Mouse (Mus musculus) MN1 (cell line): ENCODE data around the gene Yy1.
A peak's percentile ranks its signal among the peaks of the same experiment; 100 is the strongest.

Source experiments
- DNase-seq: peaks from one replicate; pipeline ENCODE4 v3.0.0-alpha.2; 2016; ENCODE audit warnings: low spot score

Gene Yy1

DNA sequence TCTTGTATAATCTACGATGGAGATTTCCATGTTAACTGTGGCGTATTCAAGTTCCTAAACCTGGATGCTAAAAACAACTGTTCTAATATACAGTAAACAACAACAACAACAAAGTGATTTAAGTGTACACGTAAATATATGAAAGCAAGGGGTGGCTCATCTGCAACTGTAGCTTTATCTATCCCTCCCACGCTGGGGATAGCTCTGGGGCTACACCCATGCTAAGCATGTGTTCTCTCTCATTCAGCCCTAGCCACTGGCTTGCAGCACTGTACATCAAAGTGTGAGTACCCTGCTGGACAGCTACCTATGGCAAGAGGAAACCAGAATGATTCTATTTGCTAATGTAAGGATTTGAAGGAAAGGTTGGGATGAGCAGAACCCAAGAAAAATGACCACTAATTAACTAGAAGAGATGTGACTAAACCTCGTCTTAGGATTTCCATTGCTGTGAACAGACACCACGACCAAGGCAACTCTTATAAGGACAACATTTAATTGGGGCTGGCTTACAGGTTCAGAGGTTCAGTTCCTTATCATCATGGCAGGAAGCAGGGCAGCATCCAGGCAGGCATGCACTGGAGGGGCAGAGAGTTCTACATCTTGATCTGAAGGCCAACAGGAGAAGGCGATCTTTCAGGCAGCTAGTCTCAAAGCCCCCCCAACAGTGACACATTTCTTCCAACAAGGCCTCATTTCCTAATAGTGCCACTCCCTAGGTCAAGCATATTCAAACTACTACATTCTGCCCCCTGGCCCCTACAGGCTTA is 12.5 kb upstream of the Yy1 start:
- no peak for DNase-seq

DNA sequence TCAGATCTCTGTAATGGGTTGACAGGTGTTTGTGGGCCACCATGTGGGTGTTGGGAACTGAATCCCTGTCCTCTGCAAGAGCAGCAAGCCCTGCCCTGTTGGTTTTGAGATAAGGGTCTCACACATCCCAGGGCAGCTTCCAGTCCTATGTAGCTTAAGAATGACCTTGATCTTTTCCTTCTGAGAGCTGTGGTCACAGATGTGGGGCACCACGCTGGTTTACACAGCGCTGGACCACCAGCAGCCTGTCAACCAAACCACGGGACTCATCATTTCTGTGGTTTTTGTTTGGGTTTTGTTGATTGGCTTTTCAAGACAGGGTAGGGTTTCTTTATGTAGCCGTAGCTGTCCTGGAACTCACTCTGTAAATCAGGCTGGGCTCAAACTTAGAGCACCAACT is 7.6 kb upstream of the Yy1 start:
- no peak for DNase-seq

DNA sequence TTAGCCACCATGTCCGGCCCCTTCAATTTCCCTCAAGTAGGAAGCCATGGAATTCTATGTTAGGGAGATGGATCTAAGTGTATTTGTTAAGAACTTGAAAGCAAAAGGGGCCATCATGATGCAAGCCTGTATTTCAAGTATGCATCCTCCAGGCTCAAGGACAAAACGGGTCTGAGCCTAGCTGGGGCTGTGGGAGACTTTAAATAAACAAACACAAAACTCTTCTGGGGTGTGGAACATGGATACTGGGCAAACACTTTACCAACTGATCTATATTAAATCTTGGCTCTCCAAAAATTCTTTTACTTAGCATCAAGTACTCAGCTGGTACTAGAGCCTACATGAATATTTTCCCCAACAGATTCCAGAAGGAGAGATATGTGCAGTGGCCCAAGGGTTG is 5.4 kb upstream of the Yy1 start:
- DNase-seq, result no peak

DNA sequence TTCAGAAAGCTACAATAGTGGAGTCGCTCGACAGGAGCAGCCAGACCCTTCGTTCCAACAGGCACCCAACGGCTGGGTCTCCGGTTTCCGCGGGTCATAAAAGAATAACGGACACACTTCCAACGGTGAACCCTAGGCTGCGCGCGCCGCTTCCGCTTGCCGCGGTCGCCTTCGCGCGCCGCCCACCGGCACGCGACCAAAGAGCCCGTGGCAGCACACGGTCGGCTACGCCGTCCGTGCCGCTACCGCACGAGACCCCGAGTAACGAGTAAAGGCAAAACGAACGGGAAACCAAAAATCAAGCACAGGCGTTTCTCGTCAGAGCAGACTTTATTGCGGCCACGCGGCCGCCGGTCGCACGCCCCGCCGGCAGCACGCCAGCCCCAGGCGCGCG is 624 bp upstream of the Yy1 start:
- peak; percentile 76 for DNase-seq

DNA sequence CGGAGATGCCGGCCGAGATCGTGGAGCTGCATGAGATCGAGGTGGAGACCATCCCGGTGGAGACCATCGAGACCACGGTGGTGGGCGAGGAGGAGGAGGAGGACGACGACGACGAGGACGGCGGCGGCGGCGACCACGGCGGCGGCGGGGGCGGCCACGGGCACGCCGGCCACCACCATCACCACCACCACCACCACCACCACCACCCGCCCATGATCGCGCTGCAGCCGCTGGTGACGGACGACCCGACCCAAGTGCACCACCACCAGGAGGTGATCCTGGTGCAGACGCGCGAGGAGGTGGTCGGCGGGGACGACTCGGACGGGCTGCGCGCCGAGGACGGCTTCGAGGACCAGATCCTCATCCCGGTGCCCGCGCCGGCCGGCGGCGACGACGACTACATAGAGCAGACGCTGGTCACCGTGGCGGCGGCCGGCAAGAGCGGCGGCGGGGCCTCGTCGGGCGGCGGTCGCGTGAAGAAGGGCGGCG is 724 bp downstream of the Yy1 start:
- no peak for DNase-seq

DNA sequence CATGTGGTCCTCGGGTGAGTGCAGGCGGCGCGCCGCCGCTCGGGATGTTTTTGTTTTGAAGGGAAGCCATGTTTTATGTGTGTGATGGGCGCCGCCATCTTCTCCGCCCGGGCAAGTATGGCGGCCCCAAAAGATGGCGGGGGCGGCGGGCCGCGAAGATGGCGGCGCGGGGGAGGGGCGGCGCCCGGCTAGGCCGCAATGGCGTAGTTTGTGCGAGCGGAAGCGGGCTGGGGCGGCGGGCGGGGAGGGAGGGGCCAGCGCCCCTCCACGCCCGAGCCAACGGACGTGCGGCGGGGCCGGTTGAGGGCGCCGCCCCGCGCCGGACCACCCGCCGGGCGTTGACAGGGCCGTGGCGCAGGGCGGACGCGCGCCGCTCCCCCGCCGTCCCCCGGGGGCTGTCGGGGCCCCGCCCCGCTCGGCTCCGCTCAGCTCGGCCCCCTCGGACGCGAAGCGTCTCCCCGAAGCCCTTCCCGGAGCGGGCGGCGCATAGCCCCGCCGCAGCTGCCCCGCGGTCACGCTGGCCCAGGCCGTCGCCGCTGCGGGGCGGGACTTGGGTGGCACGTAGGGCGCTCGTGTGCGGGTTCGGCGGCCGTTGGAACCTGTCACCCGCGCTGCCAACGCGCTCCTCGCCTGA is 1.4 kb downstream of the Yy1 start:
- peak; percentile 73 for DNase-seq

DNA sequence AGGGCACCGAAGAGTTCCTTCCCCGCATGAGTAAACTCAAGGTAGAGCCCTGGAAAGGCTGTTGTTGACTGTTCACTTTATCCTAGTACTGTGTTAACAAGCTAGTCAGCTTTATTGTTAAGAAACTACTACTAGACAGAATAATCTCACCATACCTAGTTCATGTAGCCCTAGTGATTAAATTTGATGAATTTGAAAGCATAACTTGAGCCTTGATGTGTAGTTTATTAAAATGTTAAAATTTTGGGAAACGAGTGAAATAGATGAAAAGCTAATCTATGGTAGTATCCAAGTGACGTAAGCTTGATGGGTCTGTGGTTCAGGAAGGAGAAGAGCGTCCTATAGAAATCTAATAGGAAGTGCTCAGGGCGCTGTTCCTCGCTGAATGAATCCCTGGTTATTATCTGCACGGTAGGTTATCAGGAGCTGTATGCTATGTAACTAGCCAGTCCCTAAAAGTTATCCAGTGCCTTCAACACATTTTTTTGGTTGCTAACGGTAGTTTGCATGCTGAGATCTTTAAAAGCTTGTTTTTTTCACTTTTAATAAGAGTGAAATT is 2.3 kb downstream of the Yy1 start:
- DNase-seq, result no peak

DNA sequence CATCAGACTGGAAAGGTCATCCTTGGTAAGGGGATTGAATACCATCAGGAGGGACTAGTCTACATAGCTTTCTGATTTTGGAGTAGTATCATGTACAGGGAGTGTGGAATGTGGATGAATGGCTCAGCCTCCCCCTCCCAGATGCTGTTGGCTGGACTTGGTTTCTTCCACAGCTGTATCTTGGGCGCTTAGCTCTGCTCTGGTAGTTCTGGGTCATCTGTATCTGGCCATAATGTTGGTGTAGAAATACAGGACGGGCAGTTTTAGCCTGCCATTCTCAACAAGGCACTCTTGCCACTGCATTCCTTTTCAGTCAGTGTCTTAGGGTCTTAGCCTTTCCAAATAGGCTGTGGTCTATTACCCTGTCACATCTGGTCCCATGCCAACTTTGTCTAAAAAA is 8.8 kb downstream of the Yy1 start:
- no peak for DNase-seq

DNA sequence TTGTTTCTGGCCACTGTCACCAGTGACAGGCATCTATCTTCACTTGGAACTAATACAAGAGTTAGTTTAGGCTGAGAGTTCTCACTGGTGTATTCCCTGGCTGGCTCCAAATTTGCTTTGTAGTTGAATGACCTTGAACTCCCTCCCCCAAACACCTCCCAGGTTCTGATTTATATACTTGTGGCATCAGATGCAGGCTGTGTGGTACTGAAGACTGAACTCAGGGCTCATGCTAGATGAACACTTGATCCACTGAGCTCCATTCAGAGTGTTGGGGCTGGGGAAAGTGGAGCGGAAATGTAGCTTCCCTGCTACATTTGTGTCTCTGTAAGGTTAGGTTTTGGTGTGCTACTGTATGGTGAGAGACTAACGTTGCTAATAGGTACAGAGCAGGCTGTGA is 11.6 kb downstream of the Yy1 start:
- DNase-seq, result no peak

DNA sequence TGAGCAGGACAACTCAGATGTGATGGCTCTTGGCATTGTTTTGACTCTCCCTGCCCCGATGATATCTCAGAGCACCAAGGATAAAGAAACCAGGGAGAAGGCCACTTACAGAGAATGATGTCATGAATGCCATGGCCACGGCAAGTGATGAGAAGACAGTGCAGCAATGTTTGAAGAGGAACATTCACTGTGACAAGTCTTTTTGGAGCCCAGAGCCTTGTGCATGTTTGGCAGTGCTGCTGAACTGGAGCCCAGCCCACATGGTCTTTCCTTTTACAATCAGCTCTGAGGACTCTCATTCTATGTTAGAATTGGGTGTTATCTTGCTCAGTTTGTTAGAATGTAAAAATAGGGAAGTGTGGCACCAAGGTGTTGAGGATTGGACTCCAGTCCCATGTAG is 15.7 kb downstream of the Yy1 start:
- DNase-seq, result no peak

DNA sequence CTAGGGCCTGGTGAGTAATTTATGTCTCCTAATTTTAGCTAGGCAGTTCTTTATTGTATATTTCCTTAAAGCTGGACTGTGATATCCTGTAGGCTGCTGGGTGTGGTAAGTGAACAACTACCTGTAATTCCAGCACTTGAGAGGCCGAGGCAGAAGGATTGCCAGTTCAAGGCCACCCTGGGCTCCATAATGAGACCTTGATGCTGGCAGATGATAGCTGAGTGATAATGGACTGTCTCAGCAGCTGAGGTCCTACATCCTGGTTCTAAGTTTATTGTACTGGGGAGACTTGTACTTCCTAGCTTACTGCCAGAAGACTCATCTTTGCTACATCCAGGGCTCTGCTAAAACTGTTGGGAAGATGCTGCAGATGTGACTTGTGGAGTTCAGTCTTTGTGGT is 17.0 kb downstream of the Yy1 start:
- DNase-seq, result no peak

DNA sequence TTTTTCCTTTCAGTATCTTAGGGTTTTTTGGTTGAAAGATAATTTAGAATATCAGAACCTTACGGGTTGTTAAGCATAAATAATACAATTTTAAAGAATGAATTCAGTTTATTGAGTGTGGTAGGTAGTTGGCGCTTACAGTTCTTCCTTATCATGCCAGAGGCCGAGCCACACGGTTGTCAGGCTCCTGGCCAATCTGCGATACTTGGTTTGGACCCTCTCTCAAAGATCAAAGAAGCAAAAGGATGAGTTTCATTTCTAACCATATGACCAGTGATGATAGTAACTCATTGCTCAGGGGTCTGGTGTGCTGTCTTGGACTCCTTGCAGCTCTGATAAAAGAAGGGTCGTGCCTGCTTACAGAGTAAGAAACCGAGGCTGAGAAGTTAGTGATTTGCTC is 17.5 kb downstream of the Yy1 start:
- no peak for DNase-seq

DNA sequence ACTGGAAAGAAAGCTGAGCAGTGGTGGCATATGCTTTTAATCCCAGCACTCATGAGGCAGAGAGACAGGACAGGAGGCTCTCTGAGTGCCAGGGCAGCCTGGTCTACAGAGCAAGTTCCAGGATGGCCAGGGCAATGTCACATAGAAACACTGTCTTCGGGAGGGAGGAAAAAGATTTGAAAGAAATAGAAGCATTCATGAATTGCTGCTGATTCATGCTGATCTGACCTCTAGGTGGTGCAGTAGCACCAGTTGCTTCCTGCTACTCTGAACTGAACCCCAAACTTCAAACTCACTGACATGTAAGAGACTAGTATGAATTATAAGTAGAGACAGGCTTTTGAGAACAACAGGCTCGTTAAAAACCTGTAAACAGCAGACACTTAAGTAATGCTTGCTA is 18.4 kb downstream of the Yy1 start:
- DNase-seq, result no peak

DNA sequence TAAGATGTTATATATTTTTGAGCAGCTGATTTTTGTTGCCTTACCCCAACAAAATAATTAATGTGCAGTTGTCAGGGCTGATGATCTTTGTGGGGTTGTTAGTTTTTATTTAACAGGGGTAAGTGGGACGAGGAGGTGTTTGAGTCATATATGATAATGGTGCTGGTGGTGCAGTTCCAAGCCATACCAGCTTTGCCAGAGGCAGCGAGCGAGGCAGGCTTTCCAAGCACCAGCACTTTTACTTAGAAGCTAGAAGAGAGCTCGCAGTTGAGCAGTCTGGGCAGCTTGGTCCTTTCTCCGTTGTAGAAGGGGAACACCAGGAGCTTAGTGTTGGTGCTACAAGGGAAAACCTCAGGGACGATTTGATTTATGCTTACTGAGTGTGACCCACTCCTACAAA is 19.7 kb downstream of the Yy1 start:
- DNase-seq, result no peak

DNA sequence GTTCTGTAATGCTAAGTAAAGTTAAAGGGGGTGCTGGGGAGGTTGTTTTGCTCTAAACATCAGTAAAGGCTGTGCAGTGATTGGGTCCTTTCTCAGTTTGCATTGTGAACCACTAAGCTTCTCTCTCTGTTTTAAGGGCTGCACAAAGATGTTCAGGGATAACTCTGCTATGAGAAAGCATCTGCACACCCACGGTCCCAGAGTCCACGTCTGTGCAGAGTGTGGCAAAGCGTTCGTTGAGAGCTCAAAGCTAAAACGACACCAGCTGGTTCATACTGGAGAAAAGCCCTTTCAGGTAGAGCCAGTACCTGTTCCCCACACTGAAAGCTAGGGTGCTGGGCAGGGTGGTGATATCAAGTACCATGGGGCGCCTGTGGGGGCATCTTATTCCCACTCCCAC is 21.7 kb downstream of the Yy1 start:
- DNase-seq, result no peak

DNA sequence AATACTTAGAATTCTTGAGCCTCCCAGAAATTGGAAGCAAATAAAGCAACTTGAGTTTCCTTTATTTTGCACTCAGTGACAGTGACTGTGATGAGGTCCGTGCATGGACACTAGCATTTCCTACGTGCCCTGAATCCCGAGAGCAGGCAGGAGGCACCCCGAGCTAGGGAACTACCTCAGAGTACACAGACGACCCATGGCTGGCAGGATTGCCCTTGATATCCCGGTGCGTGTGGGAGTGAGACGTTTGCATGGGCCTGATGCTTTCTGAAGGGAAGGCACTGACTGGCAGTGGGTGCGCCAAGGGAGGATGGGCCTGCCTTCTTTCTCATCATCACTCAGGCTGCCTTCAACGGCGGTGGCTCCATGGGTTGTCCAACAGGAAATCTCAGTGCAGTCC is 23.8 kb downstream of the Yy1 start:
- DNase-seq, result no peak

DNA sequence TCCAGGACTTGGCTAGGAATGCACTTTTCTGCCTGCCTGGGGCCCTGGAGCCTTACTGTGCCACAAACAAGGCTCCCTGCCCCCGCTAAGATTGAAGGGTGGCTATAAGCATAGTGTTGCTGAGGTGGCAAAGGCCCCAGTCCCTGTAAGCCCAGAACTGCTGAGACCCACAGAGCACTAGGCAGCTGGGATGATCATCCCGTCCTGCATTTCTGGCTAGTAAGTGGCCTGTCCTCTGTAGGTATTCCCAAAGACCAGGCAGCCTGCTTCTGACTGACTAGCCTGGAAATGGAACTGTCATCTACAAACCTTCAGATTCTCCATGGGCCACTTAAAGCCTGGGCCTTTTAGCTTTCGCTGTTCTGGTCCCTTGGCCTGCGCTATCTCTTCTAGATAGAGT is 27.7 kb downstream of the Yy1 start:
- DNase-seq, result no peak

DNA sequence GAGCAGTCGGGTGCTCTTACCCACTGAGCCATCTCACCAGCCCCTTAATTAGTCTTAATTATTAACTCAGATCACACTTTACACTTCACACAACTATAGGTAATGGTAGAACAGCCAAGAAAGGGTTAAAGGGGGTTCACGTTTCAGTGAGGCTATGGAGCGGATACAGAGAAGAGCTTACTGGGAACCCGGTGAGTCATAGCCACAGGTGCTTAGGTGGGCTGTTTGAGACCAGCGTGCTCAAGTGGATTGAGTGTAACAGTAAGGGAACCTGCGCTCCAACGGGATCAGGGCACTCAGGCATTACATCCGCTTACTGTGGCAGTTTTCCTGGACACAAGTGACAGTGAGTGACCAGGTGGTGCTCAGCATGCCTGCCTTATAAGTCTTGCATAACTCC is 30.3 kb downstream of the Yy1 start:
- no peak for DNase-seq

DNA sequence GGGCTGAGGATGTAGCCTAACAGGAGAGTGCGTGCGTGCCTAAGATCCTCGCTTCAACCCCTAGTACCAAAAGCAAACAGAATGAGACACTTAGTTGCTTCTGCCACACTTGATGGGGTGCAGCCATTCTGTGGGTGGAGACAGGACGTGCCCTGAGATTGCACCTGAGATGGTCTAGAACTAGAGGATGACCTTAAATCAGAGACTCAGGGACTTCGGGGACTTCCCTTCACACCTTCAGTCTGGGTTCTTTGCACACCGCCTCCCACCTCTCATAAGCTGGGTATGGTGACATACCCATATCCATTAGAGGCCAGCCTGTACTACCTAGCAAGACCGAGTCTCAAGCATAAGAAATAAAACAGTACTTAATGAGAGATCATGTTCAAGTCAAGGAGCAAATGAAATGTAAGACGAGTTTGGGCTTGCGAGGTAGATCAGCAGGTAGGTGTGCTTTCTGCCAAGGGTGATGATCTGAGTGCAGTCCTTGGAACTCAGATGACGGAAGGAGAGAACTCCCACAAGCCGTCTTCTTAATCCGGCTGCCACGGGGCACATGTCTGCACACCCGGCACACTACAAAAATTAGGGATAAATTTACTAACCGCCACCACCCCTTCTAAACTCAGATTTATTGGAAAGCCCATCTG is 31.6 kb downstream of the Yy1 start:
- no peak for DNase-seq

DNA sequence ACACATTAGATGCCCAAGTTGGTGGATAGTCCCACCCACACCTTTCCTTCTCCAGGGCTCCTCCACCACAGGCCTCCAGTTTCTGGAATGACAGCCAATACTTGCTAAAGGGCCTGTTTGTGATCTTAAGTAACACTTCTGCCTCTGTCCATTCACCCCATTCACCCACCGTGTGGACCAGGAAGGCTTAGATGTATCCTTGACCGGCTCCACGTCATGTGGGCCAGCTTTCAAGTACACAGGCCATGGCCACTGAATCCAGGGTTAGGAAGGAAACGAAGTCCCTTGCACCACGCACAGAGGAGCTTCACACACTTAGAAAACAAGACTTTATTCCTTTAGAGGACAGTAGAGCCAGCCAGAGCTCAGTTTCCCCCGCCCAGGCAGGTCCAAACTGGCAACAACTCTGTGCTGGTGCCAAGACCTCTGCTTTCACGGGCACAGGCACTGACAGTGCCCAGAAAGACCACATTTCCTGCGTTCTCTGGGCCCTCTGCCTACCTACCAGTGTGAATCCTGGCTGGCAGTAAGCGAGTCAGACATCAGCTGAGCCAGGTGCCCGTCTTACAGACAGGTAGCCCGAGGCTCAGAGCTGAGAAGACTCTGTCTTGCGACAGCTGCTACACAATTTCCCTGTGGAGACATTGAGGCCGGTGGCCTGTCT is 32.9 kb downstream of the Yy1 start:
- no peak for DNase-seq

DNA sequence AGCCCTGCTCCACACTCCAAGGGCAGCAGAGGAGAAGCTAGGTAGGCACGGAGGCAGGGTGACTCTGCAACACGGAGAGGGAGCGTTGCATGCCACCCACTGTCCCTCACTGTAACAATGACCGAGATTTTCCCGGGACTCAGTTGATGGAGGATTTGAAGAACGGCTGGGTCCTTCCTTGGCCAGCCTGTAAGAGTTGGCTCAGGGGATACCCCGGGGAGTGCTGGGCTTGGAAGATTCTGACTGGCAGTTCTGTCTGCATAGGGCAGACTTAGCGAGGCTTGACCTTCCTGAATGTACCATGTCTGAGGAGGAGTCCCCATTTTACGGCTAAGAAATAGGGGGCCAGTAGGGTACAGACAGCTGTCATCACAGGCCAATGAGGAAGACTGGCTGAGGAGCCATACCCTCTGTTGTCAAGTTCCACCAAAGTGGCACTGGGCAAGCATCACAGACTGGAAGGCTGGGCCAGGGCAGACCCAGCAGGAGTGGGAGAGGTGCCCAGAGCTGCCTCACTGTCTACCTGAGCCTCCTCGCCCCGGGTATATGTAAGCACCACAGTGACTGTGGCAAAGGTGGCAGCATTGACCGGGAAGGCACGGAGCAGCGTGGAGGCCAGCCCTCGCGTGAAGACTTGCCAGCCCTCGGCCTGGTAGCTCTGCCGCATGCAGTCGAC is 33.6 kb downstream of the Yy1 start:
- no peak for DNase-seq

DNA sequence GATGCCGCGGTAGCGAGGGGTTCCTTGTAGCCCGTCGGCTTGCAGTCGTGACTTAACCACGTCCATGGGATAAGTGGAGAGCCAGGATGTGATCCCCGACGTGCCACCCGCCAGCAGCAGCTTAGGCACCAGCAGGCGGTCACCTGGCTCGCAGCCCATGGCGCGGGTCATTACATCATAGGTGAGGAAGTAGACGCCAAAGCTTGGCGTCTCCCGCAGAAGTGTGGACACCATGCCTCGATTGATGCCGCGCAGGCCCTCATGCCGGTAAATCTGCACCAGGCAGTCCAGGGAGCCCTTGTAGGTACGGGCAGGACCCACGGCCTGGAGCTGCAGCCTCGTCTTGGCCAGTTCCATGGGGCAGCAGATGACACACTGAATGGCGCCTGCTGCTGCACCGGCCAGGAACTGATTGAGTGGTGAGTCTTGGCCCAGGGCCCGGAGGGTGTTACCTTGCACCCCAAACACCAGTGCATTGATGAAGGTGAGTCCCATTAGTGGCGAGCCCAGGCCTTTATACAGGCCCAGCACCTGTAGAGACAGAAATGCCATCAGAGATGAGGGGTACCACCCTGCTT is 34.3 kb downstream of the Yy1 start:
- DNase-seq, result no peak
